Mouse (Mus musculus) cerebellum, adult 2 months (tissue): Measurements from ENCODE around the gene Efr3b.

Experiments
- CTCF ChIP-seq: fragments of 200-500 bp; IDR thresholded peaks from 2 replicates; pipeline ENCODE4 v1.5.1; 2011; ENCODE audit warnings: low read depth, mild to moderate bottlenecking, control low read depth, low read length, moderate library complexity, borderline replicate concordance; ENCODE audit not compliant: insufficient read depth
- POLR2A ChIP-seq: fragments of 200-500 bp; IDR thresholded peaks from 2 replicates; pipeline ENCODE4 v1.6.1; 2011; ENCODE audit warnings: low read length, control low read depth, borderline replicate concordance; ENCODE audit not compliant: insufficient read depth

DNA sequence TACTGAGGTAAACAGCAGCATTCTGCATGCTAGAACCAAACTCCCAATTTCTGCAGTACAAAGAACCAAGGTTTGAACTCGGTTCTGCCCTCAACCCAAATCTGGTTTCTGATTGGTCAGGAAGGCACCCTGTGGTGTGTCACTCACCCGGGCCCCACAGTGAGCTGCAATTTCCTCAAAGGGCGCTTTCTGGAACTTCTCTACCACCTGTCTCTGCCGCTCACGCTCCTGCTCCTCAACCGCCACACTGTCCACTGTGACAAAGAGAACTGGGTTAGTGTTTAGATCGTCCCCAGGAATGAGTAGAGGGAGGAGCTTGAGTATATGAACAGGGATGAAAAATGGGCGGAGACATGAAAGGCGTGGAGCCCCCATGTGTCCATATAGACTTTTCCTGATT is 70.3 kb downstream of the Efr3b start:
- TF ChIP-seq POLR2A (no peak), CTCF (no peak)
